Mouse (Mus musculus): ENCODE data around the gene Agrp.
"Not testable (repeated sequence)": the region's sequence is repeated elsewhere in the genome, so short reads cannot be mapped to it uniquely, and the experiment has no call there.

Agrp gene

GRCm38 (mm10) chr8:105622421-105622920, 14.7 kb downstream of the Agrp start:
- peak; percentile 91 for DNase-seq (ENCODE audit: low read depth, low spot score)

- no peak for DNase-seq (ENCODE audit: low read depth, low spot score)
Observed at GRCm38 (mm10) chr8:105621841-105622240, 15.4 kb downstream of the Agrp start.

- DNase-seq (ENCODE audit: low read depth, low spot score) = no peak
Observed at GRCm38 (mm10) chr8:105620946-105621720, 16.1 kb downstream of the Agrp start.

- no peak for DNase-seq (ENCODE audit: low read depth, low spot score)
Observed at GRCm38 (mm10) chr8:105620211-105620610, 17.0 kb downstream of the Agrp start.

GRCm38 (mm10) chr8:105618892-105619591, 18.2 kb downstream of the Agrp start:
- no peak for DNase-seq (ENCODE audit: low read depth, low spot score)

- no peak for DNase-seq (ENCODE audit: low read depth, low spot score)
Observed at GRCm38 (mm10) chr8:105618279-105618634, 18.9 kb downstream of the Agrp start.

- DNase-seq (ENCODE audit: low read depth, low spot score) = no peak
Observed at GRCm38 (mm10) chr8:105617451-105618278, 19.5 kb downstream of the Agrp start.

- no peak for DNase-seq (ENCODE audit: low read depth, low spot score)
Observed at GRCm38 (mm10) chr8:105615942-105616341, 21.3 kb downstream of the Agrp start.

- DNase-seq (ENCODE audit: low read depth, low spot score) = no peak
Observed at GRCm38 (mm10) chr8:105613830-105614511, 23.2 kb downstream of the Agrp start.

GRCm38 (mm10) chr8:105613037-105613436, 24.2 kb downstream of the Agrp start:
- DNase-seq (ENCODE audit: low read depth, low spot score) = no peak

- DNase-seq (ENCODE audit: low read depth, low spot score) = no peak
Observed at GRCm38 (mm10) chr8:105611836-105612235, 25.4 kb downstream of the Agrp start.

- no peak for DNase-seq (ENCODE audit: low read depth, low spot score)
Observed at GRCm38 (mm10) chr8:105609771-105610170, 27.4 kb downstream of the Agrp start.

- no peak for DNase-seq (ENCODE audit: low read depth, low spot score)
Observed at GRCm38 (mm10) chr8:105609355-105609754, 27.8 kb downstream of the Agrp start.

GRCm38 (mm10) chr8:105607684-105608083, 29.5 kb downstream of the Agrp start:
- no peak for DNase-seq (ENCODE audit: low read depth, low spot score)

GRCm38 (mm10) chr8:105607062-105607461, 30.1 kb downstream of the Agrp start:
- DNase-seq (ENCODE audit: low read depth, low spot score) = no peak

GRCm38 (mm10) chr8:105606189-105607023, 30.8 kb downstream of the Agrp start:
- DNase-seq (ENCODE audit: low read depth, low spot score) = peak; percentile 76

- DNase-seq (ENCODE audit: low read depth, low spot score) = no peak
Observed at GRCm38 (mm10) chr8:105605491-105606188, 31.6 kb downstream of the Agrp start.

- DNase-seq (ENCODE audit: low read depth, low spot score) = no peak
Observed at GRCm38 (mm10) chr8:105604804-105605381, 32.3 kb downstream of the Agrp start, which contains the start of gene Ripor1. Gene Ripor1, plus strand, starts transcription at chr8:105605255.

GRCm38 (mm10) chr8:105602540-105602939, 34.7 kb downstream of the Agrp start:
- DNase-seq (ENCODE audit: low read depth, low spot score) = not testable (repeated sequence)
